Comparison of ENCODE assay signal across 18 mouse cellular contexts in genomic region chr16:95794281-95794727, GRCm38 (mm10).
DNase-seq lines count a peak whose midpoint lies in the region; ATAC-seq and TF ChIP-seq lines count a peak whose summit lies in the region.
"Had no signal": no experiment of that assay in that cellular context is flagged by ENCODE, and none has a peak within 500 bp of the region (broad histone marks: within the 10 kb centered on the region; RNA-seq: fewer than 3 reads in every experiment).

No protein-coding gene starts in this region.

- TF ChIP-seq POLR2A in lung, adult 2 months (IDR thresholded peaks at IDR 0.05; ENCODE audit: borderline replicate concordance, extremely low read depth, low read depth, low read length), result no peak

- H3K9ac ChIP-seq in hindbrain, embryonic 12.5 days, result no peak overlapping the region
- no peak overlapping the region for H3K9ac ChIP-seq in hindbrain, postnatal 0 days (replicated peaks; ENCODE audit: low read length)
- H3K9ac ChIP-seq in lung, postnatal 0 days (replicated peaks; ENCODE audit: low read depth), result no peak overlapping the region
- H3K9ac ChIP-seq in limb, embryonic 15.5 days, result no peak overlapping the region
- H3K9ac ChIP-seq: embryonic facial prominence, embryonic 15.5 days; forebrain, embryonic 12.5 days; heart, embryonic 12.5 days; hindbrain, embryonic 15.5 days; midbrain, embryonic 13.5 days had no signal

- H3K4me3 ChIP-seq in hindbrain, embryonic 12.5 days, result no peak overlapping the region
- no peak overlapping the region for H3K4me3 ChIP-seq in hindbrain, postnatal 0 days (ENCODE audit: low read length)
- H3K4me3 ChIP-seq in lung, postnatal 0 days (ENCODE audit: low read depth, low read length), result no peak overlapping the region
- no peak overlapping the region for H3K4me3 ChIP-seq in lung, adult 2 months (replicated peaks; ENCODE audit: extremely low read depth, low read depth, low read length)
- H3K4me3 ChIP-seq in limb, embryonic 15.5 days, result no peak overlapping the region
- H3K4me3 ChIP-seq: embryonic facial prominence, embryonic 15.5 days; forebrain, embryonic 12.5 days; heart, embryonic 12.5 days; hindbrain, embryonic 15.5 days; midbrain, embryonic 13.5 days had no signal

- ATAC-seq in hindbrain, embryonic 12.5 days (ENCODE audit: low FRiP score), result no peak
- no peak for ATAC-seq in hindbrain, postnatal 0 days
- peak; percentile 63 for ATAC-seq in lung, postnatal 0 days
- ATAC-seq in limb, embryonic 15.5 days (ENCODE audit: insufficient number of reproducible peaks, low FRiP score, low TSS enrichment, low read depth), result no peak
- ATAC-seq in erythroid progenitor cell, adult 5-6 weeks (replicated peaks; ENCODE audit: low FRiP score, poor library complexity, severe bottlenecking), result no peak
- ATAC-seq: midbrain, embryonic 13.5 days had no signal

- DNase-seq in hindbrain, postnatal 0 days (ENCODE audit: low spot score), result no peak
- peak; percentile 66 for DNase-seq in lung, postnatal 0 days (ENCODE audit: low spot score)
- DNase-seq in lung, adult 2 months, result no peak
- DNase-seq in layer of hippocampus, adult 18-20 months (ENCODE audit: low spot score in 2 of 2), result no peak
- DNase-seq: adrenal gland, postnatal 10 days; B cell, adult 2 months; cerebellum, adult 11 months; cerebellum, postnatal 25 days; liver had no signal

- no peaks in the 10 kb centered on the region for H3K36me3 ChIP-seq in hindbrain, embryonic 12.5 days
- H3K36me3 ChIP-seq in hindbrain, postnatal 0 days (ENCODE audit: insufficient read depth, low read length), result no peaks in the 10 kb centered on the region
- no peaks in the 10 kb centered on the region for H3K36me3 ChIP-seq in lung, postnatal 0 days (ENCODE audit: insufficient read depth, low read length)
- no peaks in the 10 kb centered on the region for H3K36me3 ChIP-seq in limb, embryonic 15.5 days
- H3K36me3 ChIP-seq: embryonic facial prominence, embryonic 15.5 days; forebrain, embryonic 12.5 days; heart, embryonic 12.5 days; hindbrain, embryonic 15.5 days; midbrain, embryonic 13.5 days had no signal

- 0 out of 2 replicates have a peak overlapping the region, but pooled peaks have one; percentile 14 for H3K27ac ChIP-seq in hindbrain, embryonic 12.5 days
- no peak overlapping the region for H3K27ac ChIP-seq in hindbrain, postnatal 0 days
- H3K27ac ChIP-seq in lung, postnatal 0 days (ENCODE audit: low read length), result peak overlapping the region; percentile 76
- H3K27ac ChIP-seq in limb, embryonic 15.5 days, result peak overlapping the region; percentile 44; the same call in 1 of the 2 replicates
- H3K27ac ChIP-seq: embryonic facial prominence, embryonic 15.5 days; forebrain, embryonic 12.5 days; hindbrain, embryonic 15.5 days; macrophage; midbrain, embryonic 13.5 days had no signal

- no peak for TF ChIP-seq CTCF in hindbrain, postnatal 0 days (IDR thresholded peaks at IDR 0.05; ENCODE audit: low read depth)
- TF ChIP-seq CTCF in lung, postnatal 0 days (IDR thresholded peaks at IDR 0.05), result no peak
- no peak for TF ChIP-seq CTCF in lung, adult 2 months (IDR thresholded peaks at IDR 0.05; ENCODE audit: insufficient read depth, low read length)

- H3K9me3 ChIP-seq in hindbrain, embryonic 12.5 days (replicated peaks), result no peaks in the 10 kb centered on the region
- H3K9me3 ChIP-seq in hindbrain, postnatal 0 days (ENCODE audit: low read length), result no peaks in the 10 kb centered on the region
- no peaks in the 10 kb centered on the region for H3K9me3 ChIP-seq in lung, postnatal 0 days (ENCODE audit: low read length)
- no peaks in the 10 kb centered on the region for H3K9me3 ChIP-seq in limb, embryonic 15.5 days
- H3K9me3 ChIP-seq: embryonic facial prominence, embryonic 15.5 days; forebrain, embryonic 12.5 days; hindbrain, embryonic 15.5 days; midbrain, embryonic 13.5 days had no signal

- H3K4me2 ChIP-seq in hindbrain, embryonic 12.5 days (replicated peaks), result no peak overlapping the region
- H3K4me2 ChIP-seq in hindbrain, postnatal 0 days (ENCODE audit: low read depth, low read length), result no peak overlapping the region
- H3K4me2 ChIP-seq in lung, postnatal 0 days (replicated peaks; ENCODE audit: low read depth, low read length), result peak overlapping the region; percentile 27; the same call in 1 of the 2 replicates
- H3K4me2 ChIP-seq in limb, embryonic 15.5 days, result peak overlapping the region; percentile 25; the same call in 1 of the 2 replicates
- H3K4me2 ChIP-seq: embryonic facial prominence, embryonic 15.5 days; forebrain, embryonic 12.5 days; heart, embryonic 12.5 days; hindbrain, embryonic 15.5 days; midbrain, embryonic 13.5 days had no signal

- peak; percentile 59; the same call in 1 of the 2 replicates for TF ChIP-seq EP300 in lung, postnatal 0 days (IDR thresholded peaks at IDR 0.05)

- H3K4me1 ChIP-seq in hindbrain, embryonic 12.5 days, result peaks cover 11% of the 10 kb centered on the region
- H3K4me1 ChIP-seq in hindbrain, postnatal 0 days (ENCODE audit: insufficient read depth, low read length), result no peaks in the 10 kb centered on the region
- no peaks in the 10 kb centered on the region for H3K4me1 ChIP-seq in lung, postnatal 0 days (ENCODE audit: insufficient read depth, low read depth, low read length)
- no peaks in the 10 kb centered on the region for H3K4me1 ChIP-seq in lung, adult 2 months (ENCODE audit: control insufficient read depth, insufficient read depth, low read length)
- H3K4me1 ChIP-seq in limb, embryonic 15.5 days, result peaks cover 30% of the 10 kb centered on the region
- H3K4me1 ChIP-seq: heart, embryonic 12.5 days had no signal

- 63% methylated on average over 10 of the region's 10 CpGs for WGBS in hindbrain, embryonic 12.5 days
- WGBS in hindbrain, postnatal 0 days, result 68% methylated on average over 10 of the region's 10 CpGs
- WGBS in lung, postnatal 0 days, result 33% methylated on average over 10 of the region's 10 CpGs
- WGBS in lung, adult 2 months, result 37% methylated on average over 10 of the region's 10 CpGs
- WGBS in limb, embryonic 15.5 days, result 13% methylated on average over 10 of the region's 10 CpGs

- no peaks in the 10 kb centered on the region for H3K27me3 ChIP-seq in hindbrain, embryonic 12.5 days
- no peaks in the 10 kb centered on the region for H3K27me3 ChIP-seq in hindbrain, postnatal 0 days (ENCODE audit: insufficient read depth, low read length)
- H3K27me3 ChIP-seq in lung, postnatal 0 days (replicated peaks; ENCODE audit: insufficient read depth, low read length), result no peaks in the 10 kb centered on the region
- no peaks in the 10 kb centered on the region for H3K27me3 ChIP-seq in limb, embryonic 15.5 days
- H3K27me3 ChIP-seq: embryonic facial prominence, embryonic 15.5 days; forebrain, embryonic 12.5 days; heart, embryonic 12.5 days; hindbrain, embryonic 15.5 days; midbrain, embryonic 13.5 days had no signal

Comparison
In these comparisons a context has a peak if more than half of its experiments do, and no peak if none do; other contexts are left out.
1. H3K4me2 ChIP-seq: peak in lung, postnatal 0 days (single experiment) and limb, embryonic 15.5 days (single experiment); none in hindbrain, embryonic 12.5 days (single experiment) and hindbrain, postnatal 0 days (single experiment).